Mouse (Mus musculus) right cerebral cortex, adult 18-20 months (tissue): ENCODE measurements around the gene Slc7a11.
A peak's percentile ranks its signal among the peaks of the same experiment; 100 is the strongest.
"Not testable (repeated sequence)": the region's sequence is repeated elsewhere in the genome, so short reads cannot be mapped to it uniquely, and the experiment has no call there.

Experiments
- DNase-seq: peaks from one replicate; pipeline ENCODE4 v3.0.0; 2022; ENCODE audit warnings: mixed read lengths

The Slc7a11 gene

DNA sequence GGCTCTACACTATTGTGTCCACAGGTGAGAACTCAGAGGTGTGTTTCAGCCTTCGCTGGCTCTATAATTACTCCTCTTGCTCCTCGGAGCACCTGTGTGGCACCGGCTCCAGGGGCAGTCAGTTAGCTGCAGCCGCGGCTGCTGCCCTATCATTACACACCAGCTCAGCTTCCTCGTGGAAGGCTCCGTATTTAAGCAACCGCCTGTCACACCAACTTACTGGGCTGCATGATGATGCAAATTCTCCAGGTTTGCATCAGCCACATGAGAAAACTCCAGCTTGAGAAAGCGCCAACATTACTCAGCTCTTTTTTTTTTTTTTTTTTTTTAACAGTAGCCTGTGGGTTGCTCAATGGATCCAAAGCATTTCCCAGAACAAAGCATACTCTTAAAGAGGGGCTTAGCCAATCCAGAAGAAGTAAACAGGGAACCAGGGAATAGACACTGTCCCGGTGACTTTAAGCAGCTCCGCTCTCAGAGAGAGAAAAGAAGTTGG, at the start of gene Slc7a11:
Slc7a11 (minus strand) TSS at position 194 of the 496 bp plus-strand sequence.
- DNase-seq = peak; percentile 29

DNA sequence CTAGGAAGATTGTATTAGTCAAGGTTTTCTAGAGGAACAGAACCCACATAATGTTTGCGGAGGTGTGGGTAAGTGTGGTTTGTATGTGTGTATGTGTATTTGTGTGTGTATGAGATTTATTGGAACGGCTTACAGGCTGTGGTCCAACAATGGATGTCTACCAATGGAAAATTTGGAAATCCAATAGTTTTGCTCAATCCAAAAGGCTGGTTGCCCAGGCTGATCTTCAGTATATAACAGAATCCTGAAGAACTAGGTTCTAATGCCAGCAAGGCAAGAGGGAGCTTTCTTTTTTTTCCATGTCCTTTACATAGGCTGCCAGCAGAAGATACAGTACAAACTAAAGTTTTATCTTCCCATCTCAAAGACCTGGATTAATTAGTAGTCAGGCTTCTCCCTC, 48.3 kb upstream of the Slc7a11 start:
- DNase-seq = no peak

DNA sequence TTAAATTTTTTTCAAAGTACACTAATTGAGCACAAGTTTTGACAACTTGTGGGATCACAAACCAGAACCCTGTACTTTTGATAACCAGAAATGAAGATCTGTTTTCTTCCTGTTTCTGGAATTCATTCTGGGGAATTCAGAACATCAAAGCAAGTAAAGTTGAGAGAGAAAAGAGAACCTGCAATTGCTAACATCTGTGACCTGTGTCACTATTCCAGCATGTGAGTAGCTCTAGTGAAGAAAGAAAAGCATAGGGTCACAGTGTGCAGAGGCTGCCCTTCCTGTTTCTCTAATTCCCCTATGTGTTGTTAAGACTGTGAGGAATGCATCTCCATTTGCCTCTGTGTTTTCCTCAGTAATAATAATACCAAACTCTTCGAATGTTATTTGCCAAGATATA, 40.7 kb upstream of the Slc7a11 start:
- no peak for DNase-seq

DNA sequence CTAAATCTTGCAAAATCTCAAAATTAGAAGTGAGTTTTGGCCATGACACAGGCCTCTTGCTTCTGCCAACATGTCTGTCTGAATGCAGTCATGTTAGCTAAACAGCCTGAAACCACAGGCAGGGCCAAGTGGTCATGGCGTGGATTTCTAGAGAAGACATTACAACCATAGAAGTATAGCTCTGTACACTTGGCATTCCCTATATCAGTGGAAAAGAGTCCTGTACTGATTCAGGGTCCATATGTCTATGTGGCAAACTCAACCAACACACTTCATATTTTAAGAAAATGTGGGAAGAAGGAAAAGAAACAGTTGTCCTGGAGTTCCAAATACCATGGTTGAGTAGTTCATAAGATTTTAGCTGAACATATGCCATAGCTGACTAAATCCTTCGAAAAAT, 18.8 kb upstream of the Slc7a11 start:
- peak; percentile 30 for DNase-seq

DNA sequence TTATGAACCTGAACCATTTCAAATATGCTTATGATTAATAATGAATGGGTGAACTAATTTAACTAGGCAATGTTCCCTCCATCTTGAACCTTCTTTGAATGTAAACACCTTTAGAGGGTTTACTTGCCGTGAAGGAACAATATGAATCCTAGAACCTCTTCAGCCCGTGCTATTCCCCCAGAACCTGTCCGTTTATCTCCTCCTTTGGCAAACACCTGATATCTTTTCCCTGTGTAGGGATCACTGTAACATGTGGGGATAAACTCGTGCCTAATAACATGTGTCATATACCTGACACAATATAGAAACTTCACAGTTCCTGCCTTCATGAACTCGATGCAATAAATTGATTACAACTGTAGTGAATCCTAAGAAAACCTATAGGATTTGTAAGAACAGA, 13.7 kb upstream of the Slc7a11 start:
- no peak for DNase-seq

DNA sequence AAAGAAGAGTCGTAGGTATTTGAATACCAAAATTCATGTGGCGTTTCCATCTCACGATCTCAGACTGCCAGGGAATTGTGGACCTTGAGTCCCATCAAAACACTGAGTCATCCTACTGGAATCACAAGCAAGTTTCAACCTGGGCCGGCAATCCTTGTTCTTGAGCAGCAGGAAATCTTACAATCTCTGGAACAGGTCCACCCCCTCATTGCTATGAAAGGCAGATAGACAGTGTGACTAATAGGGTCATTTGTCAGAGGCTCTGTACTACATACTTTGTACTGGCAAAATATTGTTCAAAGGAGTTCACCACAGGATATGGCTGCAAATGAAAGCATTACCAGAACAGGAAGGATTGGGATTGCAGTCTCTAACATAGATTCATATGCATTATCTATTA, 13.2 kb upstream of the Slc7a11 start:
- DNase-seq = no peak

DNA sequence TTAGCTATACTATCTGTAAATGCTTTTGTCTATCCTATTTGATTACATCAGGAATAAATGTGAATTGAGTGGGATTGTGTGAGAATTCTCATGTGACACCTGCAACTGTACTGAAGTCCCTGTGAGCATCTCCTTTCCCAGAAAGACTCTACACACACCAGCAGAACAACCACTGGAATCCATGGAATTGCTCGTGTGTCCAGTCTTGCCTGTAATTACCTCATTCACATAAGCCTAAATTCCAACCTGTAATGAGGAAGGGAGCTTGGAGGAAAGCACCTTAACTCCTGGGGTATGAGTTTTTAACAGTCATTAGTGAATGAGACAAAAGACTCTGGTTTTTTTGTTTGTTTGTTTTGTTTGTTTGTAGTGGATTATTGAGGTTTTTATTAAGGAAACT, 12.6 kb upstream of the Slc7a11 start:
- no peak for DNase-seq

DNA sequence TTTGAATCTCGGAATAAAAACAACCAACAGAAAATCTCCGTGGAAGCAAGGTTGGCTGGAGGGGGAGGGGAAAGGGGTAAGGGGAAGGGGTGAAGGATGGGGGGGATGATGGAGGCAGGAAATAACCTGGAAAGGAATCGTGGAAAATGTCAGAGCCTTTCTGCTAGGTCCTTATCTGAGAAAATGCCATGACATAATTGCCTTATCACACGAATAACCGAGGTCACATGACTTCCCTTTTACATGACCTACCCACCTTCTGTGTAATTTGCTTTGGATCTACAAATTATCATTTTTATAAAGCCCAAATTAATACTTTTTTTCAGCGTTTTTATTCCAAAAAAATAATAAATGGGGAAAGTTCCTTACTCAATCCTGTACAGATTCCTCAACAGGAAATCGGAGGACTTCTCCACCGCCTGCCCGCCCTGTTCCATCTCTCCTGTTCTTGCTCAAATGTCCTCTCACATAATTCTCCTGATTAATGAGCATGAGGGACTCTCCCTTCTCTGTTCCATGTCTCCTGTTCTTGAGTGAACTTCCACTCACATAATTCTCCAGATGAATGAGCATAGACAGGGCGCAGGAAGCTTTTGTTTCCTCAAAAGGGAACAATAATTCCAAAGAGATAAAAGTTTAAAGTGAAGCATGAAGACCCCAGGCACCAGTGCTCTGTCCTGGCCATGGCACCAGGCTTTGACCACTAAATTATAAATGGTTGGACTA, 1.8 kb upstream of the Slc7a11 start:
- DNase-seq = no peak

DNA sequence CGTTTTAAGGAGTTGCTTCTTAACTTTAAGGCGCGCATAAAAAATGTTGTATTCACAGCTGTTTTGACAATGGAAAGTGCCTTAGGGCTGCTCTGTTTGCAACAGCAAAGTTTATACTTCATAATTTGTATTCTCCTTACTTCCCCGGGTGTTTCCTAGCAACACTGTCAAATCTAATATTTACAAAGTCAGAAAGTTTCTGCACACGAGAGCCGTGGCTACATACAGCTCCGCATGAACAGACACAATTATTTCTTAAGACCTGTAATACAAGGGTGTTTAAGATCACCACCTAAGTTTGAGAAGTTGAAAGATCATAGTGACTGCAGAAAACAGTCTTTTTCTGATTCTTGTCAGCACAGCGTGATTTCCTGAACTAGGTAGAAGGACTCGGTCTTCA, 528 bp upstream of the Slc7a11 start:
- DNase-seq = no peak

DNA sequence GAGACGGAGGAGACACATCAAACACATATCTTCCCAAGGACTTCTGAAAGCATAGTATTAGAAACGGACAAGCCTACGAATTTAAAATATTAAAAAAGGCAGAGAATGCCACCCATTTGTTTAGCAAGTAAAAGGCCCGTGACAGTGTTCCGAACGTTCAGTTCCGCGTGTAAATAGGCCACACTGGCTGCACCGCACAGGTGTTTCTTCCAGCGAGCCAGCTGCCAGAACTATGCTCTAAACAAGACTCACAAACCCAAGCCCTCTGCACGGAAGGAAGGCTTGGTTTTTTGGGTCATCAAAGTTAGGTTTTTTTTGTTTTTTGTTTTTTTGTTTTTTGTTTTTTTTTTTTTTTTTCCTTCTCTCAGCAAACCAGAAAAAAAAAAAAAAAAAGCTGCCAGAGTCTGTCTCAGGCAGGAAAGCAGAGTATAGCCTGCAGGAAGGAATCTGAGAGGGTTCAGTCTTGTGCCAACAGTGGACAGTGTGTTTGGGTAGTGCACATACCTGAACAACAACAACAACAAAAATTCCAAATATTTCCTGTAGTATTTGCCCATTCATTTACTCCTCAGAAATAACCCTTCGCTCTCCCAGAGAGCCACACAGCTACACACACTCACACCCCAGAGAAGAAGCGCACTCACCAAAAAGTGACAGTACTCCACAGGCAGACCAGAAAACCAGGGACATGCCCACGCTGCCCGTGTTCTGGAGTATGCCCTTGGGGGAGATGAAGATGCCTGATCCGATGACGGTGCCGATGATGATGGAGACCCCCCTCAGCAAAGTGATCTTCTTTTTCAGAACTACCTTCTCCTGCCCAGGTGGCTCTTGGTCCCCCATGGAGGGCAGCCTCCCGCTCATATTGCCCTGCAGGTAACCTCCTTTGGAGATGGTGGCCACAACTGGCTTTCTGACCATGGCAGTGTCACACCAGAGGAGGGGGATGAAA, 797 bp downstream of the Slc7a11 start:
- DNase-seq = no peak

DNA sequence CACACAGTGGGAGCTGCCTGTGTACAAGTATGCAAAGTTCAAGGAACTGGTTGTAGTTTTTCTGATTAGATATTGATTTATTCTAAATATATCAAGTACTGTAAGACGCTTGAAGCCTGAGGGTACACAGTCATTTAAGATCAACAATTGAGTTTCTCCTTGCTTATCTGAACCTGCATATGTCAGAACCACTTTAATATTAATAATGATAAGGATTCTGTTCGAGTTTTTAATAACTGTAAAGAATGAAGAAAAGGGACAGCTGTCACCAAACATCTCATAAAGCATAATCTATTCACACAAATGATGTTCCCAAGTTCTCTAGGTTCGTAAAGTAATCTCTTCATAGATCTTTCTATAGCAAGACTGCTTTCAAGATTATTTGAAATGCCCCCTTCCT, 2.1 kb downstream of the Slc7a11 start:
- DNase-seq = no peak

DNA sequence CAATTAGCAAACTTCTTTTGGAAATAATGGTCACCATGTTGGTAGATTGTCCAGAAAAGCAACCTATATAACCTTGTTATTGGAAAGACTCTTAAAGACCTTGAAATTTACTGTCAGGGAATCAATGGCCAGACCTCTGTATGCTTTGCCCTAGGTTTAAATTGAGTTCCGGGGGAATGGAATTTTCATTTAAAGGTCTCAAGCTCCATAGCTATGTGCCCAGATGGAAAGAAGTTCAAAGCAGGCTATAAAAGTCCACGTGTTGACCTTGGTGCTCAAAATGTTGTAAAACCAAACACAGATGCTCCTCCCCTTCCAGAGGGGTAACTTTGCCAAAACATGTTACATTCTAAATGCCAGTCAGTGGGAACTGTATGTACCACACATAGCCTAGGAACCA, 3.0 kb downstream of the Slc7a11 start:
- no peak for DNase-seq

DNA sequence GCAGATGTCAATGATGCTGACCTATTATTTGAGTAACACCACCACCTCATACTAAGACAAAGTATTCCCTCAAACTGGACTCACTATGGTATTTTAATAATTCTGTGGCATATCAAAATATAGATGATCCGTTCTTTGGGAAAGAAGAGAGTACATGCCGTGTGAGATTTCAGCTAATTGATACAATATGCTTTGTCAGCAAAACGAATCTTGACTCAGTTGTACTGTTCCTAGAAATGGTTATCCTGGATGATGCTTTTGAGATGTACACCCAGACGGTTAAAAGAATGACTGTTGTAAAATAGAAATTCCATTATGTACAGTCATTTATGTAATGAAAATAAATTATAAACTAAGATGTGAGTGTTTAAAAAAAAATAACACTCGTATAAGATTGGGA, 4.0 kb downstream of the Slc7a11 start:
- DNase-seq = no peak

DNA sequence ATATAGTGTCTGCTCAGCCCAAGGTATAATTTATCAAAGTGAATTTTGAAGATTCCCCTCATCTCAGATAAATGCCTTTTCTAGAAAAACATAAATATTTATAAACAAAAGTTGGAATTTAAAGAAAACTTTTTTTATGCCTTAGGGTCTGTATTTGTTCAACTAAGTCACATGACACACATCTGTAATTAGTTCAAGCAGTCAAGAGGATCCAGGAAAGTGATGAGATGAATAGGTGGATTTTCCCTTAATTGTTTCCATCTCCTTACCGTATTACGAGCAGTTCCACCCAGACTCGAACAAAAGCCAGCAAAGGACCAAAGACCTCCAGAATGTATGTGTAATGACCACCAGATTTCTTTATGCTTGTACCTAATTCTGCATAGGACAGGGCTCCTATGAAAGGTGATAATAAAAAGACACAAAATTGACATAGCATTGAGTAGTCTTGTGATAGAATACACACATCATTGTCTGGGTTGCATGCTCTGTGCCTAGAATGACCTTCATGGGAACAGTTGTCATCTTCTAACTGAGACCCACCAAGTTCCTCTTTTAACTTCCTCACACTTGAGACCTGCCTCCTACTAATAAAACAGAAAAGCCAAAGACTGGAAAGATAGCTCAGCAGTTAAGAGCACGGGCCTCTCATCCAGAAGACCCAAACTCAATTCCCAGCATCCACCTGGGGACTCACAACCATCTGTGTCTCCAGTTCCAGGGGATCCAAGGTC, 4.7 kb downstream of the Slc7a11 start:
- no peak for DNase-seq

DNA sequence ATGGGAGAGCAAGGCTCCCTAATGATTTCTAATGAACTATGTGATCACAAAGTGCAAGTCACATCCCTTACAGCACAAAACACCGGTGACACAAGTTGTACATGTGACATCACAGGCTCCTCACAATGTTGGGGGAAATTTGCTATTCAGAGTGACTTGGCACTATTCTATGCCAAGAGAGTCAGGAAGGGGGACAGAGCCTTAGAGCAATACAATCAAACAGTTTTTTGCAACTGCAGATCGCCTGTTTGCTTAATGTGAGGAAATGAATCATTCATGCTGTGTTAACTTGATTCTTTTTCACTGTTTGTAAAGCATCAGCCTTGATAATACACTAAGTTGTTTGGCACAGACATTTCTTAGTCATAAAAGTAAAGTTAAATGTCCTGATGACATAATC, 5.3 kb downstream of the Slc7a11 start:
- DNase-seq = not testable (repeated sequence)

DNA sequence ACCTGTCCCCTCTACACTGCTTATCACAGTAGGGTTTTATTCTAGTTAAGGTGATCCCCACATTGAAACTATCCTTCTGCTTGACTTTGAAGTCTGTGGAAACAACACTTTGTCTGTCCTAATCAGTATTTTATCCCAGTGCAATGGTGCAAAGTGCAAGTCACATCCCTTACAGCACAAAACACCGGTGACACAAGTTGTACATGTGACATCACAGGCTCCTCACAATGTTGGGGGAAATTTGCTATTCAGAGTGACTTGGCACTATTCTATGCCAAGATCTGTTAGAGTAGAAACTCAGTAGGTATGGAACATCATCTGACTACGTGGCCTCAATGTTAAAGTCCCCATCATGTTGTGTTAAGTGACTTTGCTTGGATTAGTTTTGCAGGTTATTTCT, 7.0 kb downstream of the Slc7a11 start:
- not testable (repeated sequence) for DNase-seq

DNA sequence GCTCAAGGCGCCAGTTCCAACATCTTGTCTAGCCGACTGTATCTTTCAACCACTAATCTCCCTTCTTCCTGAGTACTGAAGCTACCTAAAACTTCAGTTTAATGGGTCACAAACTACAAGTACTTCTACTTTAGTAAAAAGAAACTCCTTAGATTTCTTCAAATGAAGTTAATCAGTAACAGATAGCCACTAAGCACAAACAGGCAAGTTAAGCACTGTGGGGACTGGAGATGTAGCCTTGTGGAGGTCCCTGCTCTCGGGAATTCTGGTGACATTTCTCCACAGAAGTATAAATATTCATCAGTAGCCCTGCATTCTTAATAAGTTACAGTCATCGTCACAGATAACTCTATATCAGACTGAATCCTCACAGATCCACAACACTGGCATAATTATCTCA, 9.6 kb downstream of the Slc7a11 start:
- DNase-seq = no peak

DNA sequence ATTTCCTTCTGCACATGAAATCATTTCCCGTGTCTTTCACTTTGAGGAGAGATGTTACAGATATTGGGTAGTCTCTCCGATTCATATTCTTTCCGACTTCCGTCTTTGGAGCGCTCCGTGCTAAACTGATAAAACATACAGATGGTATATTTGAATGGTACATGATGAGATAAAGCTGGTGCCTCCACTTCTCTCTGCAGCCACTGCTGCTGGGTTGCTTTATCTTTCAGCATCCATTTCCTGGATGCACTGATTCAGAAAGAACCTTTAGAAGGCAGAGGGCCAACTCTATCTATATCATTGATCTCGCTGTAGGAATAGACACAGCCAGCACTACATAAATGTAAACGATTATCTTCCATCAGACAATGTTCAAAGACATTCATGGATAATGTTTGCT, 12.6 kb downstream of the Slc7a11 start:
- no peak for DNase-seq

DNA sequence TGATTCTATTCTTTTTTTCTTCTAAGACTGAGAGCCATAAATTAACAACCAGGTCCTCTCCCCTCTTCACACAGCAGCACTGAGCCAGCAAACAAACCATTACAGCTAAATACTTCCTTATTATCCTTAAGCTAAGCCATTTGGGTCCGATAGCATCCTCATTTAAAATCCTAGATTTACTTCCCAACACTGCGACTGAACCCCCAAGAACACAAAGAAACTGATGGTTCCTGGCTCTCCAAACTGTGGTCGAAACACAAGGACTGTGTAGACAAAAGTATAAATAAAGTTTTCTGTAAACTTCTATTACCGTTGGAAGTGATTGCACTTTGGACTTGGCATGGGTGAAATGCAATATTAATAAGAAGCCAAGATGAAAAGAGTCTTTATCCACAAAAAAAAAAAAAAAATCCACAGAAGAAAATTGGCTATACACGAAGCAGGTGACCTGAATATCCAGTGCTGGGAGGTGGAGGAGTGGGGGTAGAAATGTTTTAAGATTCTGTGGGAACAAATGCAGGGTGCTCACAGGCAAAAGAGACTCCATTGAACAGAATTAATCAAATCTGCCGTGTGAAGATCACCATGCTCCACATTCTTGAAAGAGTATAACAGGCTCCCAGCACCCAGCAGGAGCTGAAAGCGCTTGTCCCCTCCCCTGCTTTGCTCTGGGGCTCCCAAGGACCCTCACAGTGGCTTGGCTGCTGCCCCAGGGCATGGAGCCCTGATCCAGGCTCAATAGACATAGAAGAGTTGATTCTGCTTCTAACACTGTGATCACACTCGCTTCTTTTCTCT, 21.7 kb downstream of the Slc7a11 start:
- DNase-seq = peak; percentile 53

DNA sequence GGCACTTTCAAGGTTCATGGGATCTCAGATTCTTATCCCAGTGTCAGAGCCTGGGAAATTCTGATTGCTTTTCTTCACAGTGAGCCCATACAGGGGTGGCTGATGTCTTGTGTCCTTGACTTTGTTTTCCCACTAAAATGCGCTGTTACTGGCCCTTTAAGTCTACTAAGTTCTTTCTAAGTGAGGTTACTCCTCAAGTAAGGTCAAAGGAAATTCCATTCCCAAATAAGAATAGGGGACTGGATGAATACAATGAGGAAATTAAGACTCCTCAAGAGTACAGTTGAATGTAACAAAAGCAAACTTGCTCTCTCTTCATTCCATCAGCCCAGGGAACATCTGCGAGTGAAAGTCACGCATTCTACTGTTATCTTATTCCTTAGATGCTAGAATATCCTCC, 24.3 kb downstream of the Slc7a11 start:
- DNase-seq = no peak

DNA sequence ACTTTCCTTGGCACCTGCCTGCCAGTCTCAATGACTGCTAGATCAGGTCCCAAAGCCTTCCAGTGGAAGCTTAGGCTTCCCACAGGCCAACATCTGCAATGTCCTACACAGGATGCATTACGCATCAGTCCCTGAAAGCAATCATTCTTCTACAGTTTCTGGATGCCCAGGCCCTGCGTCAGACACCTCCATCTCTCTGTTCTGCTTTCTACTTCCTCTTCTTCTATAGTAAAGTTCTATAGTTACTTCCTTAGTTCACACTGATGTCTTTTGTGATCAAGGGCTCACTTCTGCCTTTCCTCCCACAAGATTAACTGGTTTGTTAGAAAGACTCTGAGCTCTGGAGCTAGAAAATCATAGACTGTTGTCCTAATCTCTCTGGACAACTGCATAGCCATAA, 36.6 kb downstream of the Slc7a11 start:
- no peak for DNase-seq

DNA sequence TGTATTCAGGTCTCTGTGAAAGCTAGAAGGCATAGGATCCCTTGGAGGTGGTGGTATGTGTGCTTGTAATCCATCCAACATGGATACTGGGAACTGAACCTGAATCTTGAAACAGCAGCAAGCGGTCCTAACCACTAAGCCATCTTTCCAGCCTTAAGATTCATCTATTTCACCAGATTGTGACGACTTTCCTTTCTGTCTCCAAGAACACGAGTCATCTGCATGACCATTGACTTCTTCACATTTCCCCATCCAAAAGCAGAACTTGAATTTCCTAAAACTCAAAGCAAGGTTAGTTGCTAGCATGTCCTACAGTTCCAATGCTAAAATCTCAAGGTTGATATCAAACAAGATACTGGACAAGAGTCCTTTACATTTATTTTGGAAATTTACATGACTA, 37.5 kb downstream of the Slc7a11 start:
- DNase-seq = no peak
